Mouse (Mus musculus): ENCODE results near the gene Vps35l.

Gene Vps35l

DNA sequence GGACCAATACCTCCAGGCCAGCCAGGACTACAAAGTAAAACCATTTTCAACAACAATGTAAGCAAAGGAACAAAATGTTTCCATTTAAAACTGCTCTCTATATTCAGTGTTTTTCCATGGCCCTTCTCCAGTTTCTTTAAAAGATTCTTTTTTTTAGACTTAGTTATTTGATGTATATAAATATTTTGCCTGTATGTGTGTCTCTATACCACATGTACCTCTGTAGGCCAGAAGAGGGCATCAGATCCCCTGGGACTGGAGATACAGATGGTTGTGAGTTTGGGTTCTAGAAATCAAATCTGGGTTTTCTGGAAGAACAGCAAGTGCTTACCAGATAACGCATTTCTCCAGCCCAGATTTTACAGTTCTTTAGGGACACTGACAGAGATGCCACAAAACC is 1.3 kb upstream of the Vps35l start:
- DNase-seq (ENCODE audit: low spot score), result no peak

DNA sequence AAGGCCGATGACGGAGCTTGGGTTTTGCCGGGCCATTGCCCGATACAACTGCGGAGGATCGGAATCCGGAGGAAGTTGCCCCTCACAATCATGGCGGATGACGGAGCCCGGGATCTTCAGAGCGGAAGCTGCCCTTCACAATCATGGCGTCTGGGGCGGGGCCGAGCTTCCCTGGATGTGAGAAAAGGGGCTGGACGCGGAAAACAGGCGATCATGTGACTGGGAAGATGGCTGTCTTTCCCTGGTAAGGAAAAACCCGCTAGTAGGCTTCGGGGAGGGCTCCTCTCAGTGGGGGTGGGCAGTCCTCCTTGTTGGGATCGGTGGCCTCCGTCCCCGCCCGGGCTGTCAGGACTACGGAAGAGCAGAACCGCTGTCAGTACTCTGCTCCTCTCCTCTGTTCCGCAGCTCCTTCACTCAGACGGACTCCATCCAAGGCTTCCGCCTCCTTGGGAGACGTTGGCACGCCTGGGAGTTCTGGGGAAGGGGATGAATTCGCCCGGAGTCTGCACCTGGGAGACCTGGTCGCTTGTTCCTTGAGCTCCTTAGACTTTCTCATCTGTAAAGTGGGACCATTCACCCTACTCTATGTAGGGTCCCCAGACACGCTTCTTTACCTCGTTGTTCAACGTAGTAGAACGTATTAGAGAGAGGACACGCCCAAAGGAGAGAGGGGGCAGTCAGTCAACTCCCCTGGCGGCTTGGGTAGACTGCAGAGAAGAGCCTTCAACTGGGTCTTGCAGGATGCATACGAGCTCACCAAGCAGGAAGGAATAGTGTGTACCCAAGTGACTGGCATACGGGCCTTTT is 709 bp downstream of the Vps35l start:
- DNase-seq (ENCODE audit: low spot score), result peak; percentile 93

DNA sequence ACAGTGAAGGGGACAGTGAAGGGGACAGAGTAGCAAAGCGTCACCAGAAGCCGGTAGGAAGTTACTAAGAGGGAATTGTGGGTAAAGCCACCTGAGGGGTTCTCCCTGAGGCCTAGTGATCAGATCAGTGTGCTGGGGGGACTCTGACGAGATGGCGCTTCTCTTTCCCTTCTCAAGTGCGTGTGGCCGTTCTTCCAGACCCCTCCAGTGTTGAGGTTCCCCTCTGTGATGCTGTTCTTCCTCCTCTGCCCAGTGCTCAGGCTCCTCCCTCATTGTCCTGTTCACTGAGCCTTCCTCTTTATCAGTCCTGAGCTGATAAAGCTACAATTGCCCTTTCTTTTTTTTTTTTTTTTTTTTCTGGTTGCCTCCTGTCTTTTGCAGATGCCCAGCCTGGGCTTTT is 2.3 kb downstream of the Vps35l start:
- DNase-seq (ENCODE audit: low spot score), result no peak

DNA sequence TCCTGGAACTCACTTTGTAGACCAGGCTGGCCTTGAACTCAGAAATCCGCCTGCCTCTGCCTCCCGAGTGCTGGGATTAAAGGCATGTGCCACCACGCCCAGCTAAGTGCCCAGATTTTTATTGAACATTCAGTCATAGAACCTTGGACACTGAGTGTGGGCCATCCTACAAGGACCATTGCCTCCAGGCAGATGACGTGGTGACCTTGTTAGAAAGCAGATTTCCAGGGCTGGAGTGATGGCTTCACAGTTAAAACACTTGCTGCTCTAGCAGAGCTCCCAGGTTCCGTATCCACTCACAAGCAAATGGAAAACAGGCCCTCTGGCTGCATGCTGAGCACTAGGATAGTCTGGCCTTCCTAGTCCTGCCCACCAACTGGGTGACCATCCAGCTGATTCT is 4.7 kb downstream of the Vps35l start:
- no peak for DNase-seq (ENCODE audit: low spot score)

DNA sequence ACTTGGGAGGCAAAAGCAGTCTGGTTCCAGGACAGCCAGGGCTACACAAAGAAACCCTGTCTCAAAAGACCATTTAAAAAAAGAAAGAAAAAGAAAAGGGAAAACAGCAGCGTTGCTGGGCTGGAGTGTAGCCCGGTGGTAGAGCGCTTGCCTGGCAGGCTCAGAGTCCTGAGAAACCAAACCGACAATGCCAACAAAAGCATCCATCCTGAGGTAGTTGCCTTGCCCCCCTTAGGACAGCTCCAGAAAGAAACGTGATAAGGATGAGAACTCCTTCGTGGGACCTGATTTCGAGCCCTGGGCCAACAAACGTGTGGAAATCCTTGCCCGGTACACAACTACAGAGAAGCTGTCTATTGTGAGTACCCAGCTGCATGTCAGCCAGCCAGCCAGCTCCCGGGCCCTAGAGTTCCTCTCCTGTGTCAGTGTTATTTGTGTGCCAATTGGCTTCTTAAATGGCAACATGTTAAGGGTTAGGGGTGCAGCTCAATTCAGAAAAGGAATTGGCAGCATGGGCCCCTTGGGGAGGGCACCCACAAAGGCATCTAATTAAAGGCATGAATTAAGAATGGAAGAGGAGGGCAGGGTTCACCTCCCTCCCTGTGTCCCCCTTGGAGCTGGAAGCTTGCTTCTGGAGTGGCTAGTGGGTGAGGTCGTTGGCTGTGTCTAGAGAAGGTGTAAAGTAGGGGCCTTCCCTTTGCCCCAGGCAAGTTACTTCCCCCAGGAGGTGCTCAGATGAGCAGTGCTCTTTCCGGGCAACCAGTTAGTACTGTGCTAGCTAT is 8.1 kb downstream of the Vps35l start:
- no peak for DNase-seq (ENCODE audit: low spot score)

DNA sequence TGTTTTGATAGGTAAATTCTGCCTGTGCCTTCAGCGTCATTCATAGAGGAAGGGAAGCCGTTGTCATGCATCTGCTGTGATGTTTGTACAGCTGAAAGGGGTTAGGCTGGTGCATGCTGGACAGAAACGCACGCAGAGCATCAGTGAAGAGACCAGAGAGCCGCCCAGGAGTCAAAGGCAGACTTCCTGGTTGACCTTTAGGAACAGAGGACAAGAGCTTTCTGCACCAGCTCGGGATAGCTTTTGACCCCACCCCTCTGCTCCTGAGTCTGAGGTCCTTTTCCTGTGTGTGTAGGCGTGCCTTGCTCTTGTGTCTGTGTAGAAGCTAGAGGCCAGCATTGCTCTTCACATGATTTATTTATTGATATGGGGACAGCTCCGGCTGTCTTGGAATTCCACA is 9.7 kb downstream of the Vps35l start:
- no peak for DNase-seq (ENCODE audit: low spot score)

DNA sequence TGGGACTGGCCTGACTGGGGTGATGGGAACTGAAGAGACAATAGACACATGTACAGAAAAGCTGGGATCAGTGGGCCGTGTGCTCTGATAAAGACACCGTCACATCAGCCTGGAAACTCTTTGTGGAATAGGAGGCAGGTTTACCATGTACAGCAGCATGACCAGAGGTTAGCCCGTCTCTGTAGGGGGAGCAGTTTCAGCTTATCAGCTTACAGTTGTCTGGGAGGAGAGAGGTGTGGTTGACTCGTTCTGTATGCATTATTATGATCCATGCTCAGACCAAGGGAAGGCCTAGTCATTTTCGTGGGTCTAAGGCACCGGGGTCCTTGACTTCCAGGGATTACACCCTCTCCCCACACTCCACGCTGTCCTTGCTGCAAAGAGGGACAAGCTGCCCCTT is 11.6 kb downstream of the Vps35l start:
- no peak for DNase-seq (ENCODE audit: low spot score)

DNA sequence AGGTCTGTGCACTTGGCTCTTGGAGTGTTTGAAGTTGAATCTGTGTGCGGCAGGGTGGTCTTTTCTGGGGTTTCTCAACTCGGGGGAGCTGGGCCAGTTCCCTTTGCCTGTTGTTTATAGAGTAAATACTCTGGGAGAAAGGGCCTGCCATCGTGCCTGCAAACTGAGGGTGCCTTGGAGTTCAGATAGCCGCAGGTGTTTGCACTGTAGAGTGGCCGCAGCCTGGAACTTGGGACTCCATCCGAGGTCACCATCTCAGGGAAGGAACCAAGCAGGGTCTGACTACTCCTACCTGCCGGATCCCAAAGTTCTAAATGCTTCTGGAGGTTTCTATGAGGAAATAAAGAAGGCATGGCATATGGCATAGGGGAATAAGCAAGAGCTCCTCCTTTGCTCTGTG is 15.7 kb downstream of the Vps35l start:
- no peak for DNase-seq (ENCODE audit: low spot score)

DNA sequence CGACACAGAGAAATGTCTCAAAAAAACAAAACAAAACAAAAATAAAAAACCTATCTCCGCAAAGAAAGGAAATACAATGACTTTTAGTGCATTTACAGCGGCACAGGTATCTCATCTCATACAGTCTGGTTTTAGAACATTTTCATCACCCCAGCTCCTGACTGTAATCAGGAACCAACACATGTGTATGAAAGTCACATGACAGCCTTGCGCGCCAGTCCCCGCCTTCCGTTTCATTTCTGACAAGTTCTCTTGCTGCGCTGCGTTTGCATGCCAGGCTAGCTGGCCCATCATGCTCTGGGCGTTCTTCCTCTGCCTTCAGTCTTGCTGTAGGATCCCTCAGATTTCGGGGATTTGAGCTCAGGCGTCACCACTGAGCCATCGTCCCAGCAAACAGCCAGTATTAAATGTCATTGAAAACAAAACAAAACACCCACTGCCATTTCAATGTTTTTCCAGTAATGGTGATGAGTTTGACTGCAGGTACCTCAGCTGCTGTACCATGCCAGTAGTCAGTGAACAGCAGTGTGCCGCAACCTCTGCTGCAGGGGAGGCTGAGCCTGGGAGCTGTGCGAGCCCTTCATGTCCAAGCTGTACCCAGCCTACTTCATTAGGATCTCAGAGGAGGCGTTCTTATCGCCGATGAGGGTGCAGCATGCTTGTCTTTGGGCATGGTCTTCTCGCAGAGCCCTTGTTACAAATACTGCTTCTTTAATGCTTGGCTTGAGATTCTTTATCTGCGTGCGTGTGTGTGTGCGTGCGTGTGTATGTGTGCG is 16.7 kb downstream of the Vps35l start:
- no peak for DNase-seq (ENCODE audit: low spot score)

DNA sequence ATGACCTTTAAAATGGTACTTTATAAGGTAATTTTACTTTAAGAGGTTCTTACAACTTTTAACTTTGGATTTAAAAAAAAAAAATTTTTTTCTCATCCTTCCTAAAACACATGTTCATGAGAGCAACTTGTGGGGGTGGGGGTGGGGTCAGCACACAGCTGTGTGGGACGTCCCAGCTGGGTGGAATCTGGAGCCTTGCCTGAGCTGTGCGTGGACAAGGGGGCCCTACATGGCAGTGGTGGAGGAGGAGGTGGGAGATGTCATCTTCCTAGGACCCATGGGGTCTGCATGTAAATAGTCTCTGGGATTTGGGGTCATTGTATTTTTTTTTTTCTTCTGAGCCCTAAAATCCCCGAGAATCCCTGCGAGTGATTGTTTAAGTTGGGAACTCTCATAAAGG is 18.3 kb downstream of the Vps35l start:
- no peak for DNase-seq (ENCODE audit: low spot score)

DNA sequence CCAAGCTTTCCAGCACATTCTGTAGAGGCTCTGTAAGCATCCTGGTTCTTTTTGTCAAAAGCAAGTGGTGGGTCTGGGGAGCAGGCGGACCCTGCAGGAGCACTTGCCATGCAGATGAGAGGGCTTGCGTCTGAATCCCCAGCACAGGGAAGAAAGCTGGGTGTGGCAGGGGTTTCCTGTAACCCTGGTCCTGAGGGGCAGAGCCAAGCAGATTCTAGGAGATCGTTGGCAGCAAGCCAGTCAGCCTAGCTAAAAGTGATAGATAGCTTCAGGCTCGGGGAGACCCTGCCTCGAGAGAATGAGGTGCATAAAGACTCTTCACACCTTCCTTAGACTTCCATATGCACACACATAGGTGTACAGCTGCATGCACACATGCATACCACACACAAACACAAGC is 19.3 kb downstream of the Vps35l start:
- no peak for DNase-seq (ENCODE audit: low spot score)

DNA sequence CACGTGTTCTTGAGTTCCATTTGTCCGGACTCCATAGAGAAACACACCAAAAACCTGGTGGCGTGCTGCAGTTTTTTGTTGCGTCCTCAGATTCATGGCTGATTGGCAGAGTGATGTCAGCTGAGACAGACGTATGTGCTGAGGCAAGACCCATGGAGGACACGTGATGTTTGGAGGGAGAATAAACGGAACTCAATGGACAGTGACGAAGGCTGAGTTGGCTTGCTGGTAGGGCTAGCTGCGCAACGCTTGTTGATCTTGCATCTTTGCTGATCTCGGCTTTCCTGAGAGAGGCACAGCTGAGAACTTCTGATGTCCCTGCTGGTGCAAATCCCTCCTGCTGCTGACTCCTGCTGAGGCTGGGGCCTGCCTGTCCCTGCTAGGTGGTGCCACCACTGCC is 23.9 kb downstream of the Vps35l start:
- DNase-seq (ENCODE audit: low spot score), result no peak

DNA sequence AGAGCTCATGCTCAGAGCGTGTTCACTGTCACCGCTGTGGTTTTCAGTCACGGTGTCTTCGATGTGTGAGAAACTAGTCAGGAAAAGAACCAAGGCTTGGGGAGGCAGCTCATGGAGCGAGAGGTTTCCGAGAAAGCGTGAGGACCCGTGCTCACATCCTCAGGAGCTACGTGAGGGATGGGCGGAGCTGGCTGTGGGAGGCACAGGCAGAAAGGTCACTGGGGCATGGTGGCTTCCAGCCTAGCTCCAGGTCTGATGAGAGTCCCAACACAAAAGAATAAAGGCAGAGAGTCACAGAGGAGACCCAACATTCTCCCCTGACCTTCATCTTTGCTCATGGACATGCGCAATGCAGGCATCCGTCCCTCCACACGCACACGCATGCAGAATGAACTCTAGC is 24.7 kb downstream of the Vps35l start:
- DNase-seq (ENCODE audit: low spot score), result no peak

DNA sequence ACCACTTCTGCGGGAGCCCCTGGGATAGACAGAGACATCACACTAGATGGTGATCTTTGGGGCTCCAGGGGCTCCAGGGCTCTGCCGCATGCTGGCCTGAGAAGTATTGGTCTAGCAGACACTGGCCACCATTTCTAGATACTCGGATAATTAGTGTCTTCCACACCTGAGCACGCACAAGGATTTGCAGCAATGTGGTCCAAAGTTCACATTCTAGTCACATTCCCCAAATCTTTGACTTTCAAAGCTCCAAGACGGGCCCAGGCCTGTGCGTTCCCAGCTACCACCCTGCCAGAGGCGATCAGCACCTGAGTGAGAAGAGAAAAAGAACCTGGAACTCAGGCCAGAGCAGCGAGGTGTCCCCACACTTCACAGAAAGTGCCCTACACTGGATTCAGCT is 25.6 kb downstream of the Vps35l start:
- no peak for DNase-seq (ENCODE audit: low spot score)

DNA sequence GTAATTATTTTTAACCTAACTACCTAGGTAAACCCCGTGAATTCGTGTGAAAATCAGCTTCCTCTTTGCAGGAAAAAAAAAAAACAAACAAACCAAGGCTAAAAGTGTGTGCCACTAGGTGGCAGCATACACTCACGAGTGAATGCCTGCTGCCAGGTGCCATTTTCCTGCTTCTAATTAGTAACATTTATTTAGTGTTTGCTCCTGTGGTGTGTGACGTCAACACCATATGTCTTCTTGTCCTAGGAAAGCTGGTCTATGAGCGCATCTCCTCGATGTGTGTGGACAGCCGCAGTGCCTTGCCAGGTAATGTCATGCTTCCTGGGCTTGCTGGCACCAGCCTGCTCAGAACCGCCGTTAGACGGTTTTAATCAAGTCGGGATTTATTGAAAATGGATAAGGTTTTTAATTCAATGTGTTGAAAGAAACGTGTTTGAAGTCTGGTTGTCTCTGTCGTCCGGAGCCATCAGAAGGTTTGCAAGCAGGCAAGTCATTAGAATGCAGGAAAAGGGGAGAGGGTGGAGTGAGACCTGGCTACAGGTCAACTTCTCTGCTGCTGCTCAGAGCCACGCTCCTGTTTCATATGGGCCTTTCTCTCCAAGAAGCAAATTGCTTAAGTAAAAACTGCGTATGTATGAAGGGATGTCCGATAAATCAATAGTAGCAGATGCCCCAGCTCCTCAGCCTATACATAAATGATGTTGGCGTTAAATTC is 26.2 kb downstream of the Vps35l start:
- no peak for DNase-seq (ENCODE audit: low spot score)

DNA sequence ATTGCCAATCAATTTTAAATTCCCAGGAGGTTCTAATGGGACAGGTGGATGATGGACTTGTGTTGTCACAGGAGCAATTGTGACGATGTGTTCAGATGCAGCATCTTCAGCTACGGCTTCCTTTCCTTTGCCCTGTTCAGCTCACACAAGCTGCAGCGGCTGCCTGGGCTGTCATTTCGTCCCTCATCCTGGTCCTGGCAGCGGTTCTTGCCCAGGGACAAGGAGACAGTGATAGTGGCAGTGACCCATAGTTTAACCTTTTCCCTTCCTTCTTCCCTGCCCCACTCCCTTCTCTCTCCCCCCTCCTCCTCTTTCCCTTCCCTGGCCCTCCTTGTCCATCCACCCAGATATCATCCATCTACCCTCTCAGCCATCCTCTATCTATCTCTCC is 26.8 kb downstream of the Vps35l start:
- DNase-seq (ENCODE audit: low spot score), result no peak

DNA sequence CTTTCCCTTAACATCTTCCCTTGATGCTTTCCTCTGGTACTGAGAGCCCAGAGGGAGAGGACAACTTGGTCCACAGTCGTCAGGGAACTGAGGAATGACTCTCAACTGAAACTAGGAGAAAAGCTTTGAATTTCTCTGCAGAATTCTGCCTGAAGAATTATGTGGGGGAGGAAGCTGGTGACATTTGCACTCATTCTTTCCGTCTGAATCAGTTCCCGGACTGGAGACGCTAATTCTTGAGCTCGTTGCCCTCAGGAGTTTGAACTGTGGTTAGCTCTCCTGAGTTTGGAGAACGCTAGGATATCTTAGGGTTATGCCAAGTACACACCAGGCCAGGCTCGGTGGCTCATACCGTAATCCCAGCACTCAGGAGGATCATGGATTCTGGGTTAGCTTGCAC is 29.2 kb downstream of the Vps35l start:
- DNase-seq (ENCODE audit: low spot score), result no peak

DNA sequence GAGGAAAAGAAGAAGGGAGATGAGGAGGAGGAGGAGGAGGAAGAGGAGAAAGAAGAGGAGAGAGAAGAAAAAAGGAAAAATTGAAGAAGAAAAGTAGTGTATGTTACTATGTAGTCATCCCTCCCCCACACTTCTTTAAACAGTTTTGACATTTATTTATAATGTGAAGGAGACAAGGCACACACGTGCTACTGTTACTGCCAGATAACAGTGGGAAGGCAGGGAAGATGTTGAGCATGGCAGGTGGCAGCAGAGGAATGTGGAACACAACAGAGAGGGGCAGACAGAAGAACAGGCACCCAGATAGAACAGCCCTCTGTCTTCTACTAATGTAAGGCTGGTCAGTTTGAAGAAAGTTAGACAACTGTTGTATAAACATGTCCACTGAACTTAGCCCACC is 29.6 kb downstream of the Vps35l start:
- DNase-seq (ENCODE audit: low spot score), result no peak

DNA sequence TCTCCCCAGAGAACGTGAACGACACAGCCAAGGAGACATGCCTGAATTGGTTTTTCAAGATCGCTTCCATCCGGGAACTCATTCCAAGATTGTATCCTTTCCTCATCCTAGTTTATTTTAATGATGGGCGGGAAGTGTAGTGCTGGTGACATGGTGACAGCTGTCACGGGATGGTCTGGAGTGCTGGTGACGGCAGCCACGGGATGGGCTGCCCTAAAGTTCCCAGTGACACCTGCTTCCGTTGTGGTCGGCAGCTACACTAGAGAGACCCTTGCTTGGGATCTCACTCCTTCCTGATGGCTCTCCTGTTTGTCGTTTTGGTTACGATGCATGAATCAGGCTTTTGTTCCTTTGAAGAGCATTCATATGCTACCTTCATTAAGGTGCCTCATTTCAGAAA is 33.0 kb downstream of the Vps35l start:
- no peak for DNase-seq (ENCODE audit: low spot score)

DNA sequence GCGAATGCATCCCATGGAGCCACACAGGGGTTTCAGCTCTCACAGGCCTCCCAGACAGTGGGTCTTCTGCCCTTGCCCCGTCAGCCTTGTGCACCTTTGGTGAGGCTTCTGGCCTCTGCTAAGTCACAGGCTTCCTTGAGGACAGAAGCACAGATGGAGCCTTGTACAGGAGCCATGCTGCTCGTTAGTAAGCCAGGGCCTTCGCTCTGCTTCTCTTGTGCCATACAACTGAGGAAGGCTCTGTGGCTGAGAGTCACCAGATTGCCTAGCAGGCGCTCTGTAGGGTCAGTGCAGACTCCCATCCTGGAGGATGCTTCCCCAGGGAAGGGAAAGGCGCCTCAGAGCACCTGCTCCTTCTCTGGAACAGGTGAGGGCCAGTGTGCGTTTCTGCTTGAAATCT is 36.0 kb downstream of the Vps35l start:
- DNase-seq (ENCODE audit: low spot score), result no peak

DNA sequence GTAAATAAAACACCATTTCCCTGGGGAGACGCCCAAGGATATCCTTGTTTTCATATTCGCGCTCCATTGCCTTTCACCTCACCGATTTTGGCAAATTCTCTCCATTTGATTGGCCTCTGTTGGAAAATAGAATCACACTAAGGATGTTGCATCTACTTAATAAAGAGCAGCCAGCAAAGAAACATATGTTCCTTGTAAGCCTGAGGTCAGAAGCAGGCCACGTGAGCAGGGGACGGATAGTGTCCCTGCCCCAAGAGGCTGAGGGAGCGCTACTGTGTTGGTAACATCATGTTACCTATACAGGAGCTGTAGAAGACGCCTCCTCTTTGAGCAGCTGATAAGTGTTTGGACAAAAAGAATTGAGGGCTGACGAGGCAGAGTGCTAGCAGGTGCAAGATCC is 36.5 kb downstream of the Vps35l start:
- DNase-seq (ENCODE audit: low spot score), result no peak

Measured in testis, postnatal 14 days (tissue).